Mouse (Mus musculus) thymus, postnatal 25 days (tissue): ENCODE results near the gene Gdpgp1.

Source experiments
- DNase-seq: peaks from one replicate; pipeline ENCODE4 v3.0.0; 2022

Gdpgp1 gene

GRCm38 (mm10) chr7:80281646-80282045, 49.0 kb downstream of the Gdpgp1 start:
- DNase-seq = no peak

- DNase-seq = no peak
Observed at GRCm38 (mm10) chr7:80283226-80283918, 50.7 kb downstream of the Gdpgp1 start.

- DNase-seq = no peak
Observed at GRCm38 (mm10) chr7:80284391-80284790, 51.7 kb downstream of the Gdpgp1 start.

- peak; percentile 63 for DNase-seq
Observed at GRCm38 (mm10) chr7:80285725-80286124, 53.1 kb downstream of the Gdpgp1 start.

- peak; percentile 27 for DNase-seq
Observed at GRCm38 (mm10) chr7:80287736-80288135, 55.1 kb downstream of the Gdpgp1 start.
